Mouse (Mus musculus) liver, embryonic 13.5 days (tissue): Measurements from ENCODE around the gene Ptprcap. TPM values are rescaled to one million over a fixed set of nuclear protein-coding genes. Genes with fewer than 3 reads are reported as not detected.

Experiments
- ATAC-seq: fragments of 200-750 bp; cut with Nextera tagmentation; 2 replicates; pipeline ENCODE4 v1.8.0; 2017; ENCODE audit warnings: low read depth, mild to moderate bottlenecking, moderate number of reproducible peaks, moderate library complexity
- DNase-seq: peaks from one replicate; pipeline ENCODE4 v3.0.0; 2022
- H3K27ac ChIP-seq: fragments of 300-500 bp; sonication (generic); 2 replicates; pipeline ENCODE4 v1.5.1; 2015; ENCODE audit warnings: moderate library complexity, mild to moderate bottlenecking, inconsistent platforms
- H3K27me3 ChIP-seq: fragments of 300-500 bp; sonication (generic); 2 replicates; pipeline ENCODE4 v1.6.1; 2015; ENCODE audit warnings: mild to moderate bottlenecking, inconsistent platforms
- H3K36me3 ChIP-seq: fragments of 300-500 bp; sonication (generic); 2 replicates; pipeline ENCODE4 v1.6.1; 2015; ENCODE audit warnings: mild to moderate bottlenecking, inconsistent platforms
- H3K4me1 ChIP-seq: fragments of 300-500 bp; sonication (generic); replicated peaks from 2 replicates; pipeline ENCODE4 v1.6.1; 2015; ENCODE audit warnings: inconsistent platforms
- H3K4me2 ChIP-seq: fragments of 300-500 bp; sonication (generic); 2 replicates; pipeline ENCODE4 v1.6.1; 2015; ENCODE audit warnings: inconsistent platforms, mild to moderate bottlenecking, moderate library complexity
- H3K4me3 ChIP-seq: fragments of 300-500 bp; sonication (generic); replicated peaks from 2 replicates; pipeline ENCODE4 v1.5.1; 2015; ENCODE audit warnings: mild to moderate bottlenecking, inconsistent platforms
- H3K9ac ChIP-seq: fragments of 300-500 bp; sonication (generic); 2 replicates; pipeline ENCODE4 v1.6.1; 2015; ENCODE audit warnings: mild to moderate bottlenecking, inconsistent platforms
- H3K9me3 ChIP-seq: fragments of 300-500 bp; sonication (generic); replicated peaks from 2 replicates; pipeline ENCODE4 v1.6.1; 2016; ENCODE audit warnings: inconsistent platforms
- WGBS: fragments of 180-500 bp; shearing (Covaris S2); methylation state at CpG from one replicate; pipeline ENCODE4 v1.1.7; 2015; ENCODE audit not compliant: insufficient replicate concordance; 5-methylcytosine and 5-hydroxymethylcytosine counted together
- polyA plus RNA-seq: library from polyadenylated mRNA; unstranded; fragments of >200 nt; fragmentation: Nextera tagmentation; extraction: Ambion mirVana; gene quantifications from 2 replicates; pipeline ENCODE4 v1.2.1, GENCODE M21; 2015

Ptprcap gene
- polyA plus RNA-seq, 1 experiment from 2014 or later: 21.3 TPM

DNA sequence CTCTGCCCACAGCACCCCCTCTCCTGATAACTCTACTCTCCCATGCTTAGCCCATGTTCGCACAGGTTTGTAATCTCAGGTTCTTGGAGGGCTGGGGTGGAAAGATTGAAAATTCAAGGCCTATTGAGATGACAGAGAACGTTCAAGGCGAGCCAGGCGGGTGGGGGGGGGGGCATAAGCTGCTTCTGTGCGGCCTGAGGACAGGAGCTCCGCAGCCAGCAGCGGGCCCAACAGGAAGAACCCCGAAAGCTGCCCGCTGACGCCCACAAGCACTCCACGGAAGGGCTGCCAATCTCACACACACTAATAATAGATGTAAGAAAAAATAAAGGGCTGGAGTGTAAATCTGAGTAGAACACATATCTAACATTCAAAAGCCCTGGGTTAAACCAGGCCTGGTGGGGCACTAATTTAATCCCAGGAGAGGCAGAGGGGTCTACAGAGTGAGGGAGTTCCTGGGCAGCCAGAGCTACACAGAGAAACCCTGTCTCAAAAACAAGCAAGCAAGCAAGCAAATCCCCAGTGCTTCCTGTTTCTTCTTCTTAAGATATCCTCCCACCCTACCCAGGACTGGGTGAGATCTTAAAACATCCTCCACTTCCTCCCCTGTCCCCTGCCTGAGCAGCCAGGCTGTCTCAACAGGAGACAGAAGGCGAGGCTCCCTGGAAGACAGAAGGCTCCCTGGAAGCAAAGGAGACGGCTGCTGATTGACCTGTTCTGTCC, 50.4 kb downstream of the Ptprcap start:
- no peak overlapping the region for H3K4me2 ChIP-seq
- H3K27me3 ChIP-seq: peaks cover 50% of the 10 kb centered on the region
- no peak overlapping the region for H3K27ac ChIP-seq
- H3K9ac ChIP-seq: no peak overlapping the region
- WGBS: 19% methylated on average over 13 of the region's 13 CpGs
- no peak overlapping the region for H3K4me3 ChIP-seq
- ATAC-seq (no peak), DNase-seq (no peak)
- peaks cover 44% of the 10 kb centered on the region for H3K4me1 ChIP-seq
- H3K36me3 ChIP-seq: peaks cover 16% of the 10 kb centered on the region
- H3K9me3 ChIP-seq: no peaks in the 10 kb centered on the region

DNA sequence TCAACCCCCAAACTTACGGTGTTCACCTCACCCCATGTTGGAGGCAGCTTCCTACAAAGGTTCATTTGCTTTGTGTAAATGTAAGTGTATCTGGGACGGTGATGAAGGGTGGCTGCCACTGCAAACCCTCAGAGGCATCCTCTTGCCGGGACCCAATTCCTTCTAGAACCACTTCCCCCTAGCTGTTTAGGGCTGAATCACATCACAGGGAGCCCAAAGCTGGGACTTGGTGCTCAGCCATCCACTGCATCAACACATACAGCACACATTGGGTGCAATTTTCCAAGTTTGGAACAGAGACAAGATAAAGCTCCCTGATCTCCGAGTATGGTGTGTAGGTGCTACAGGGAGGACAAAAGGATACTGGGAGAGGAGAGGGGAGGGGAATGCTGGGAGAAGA, 51.5 kb downstream of the Ptprcap start:
- peaks cover 60% of the 10 kb centered on the region for H3K27me3 ChIP-seq
- no peak for DNase-seq
- peaks cover 33% of the 10 kb centered on the region for H3K4me1 ChIP-seq
- WGBS: 49% methylated on average over 4 of the region's 4 CpGs
- no peak for ATAC-seq
- no peak overlapping the region for H3K4me2 ChIP-seq
- H3K27ac ChIP-seq: no peak overlapping the region
- H3K36me3 ChIP-seq: peaks cover 6% of the 10 kb centered on the region
- H3K4me3 ChIP-seq: no peak overlapping the region
- no peak overlapping the region for H3K9ac ChIP-seq
- H3K9me3 ChIP-seq: no peaks in the 10 kb centered on the region

Other genes starting within 250 kb of the Ptprcap start
- 18.0 and 18.8 TPM in 2 replicates for gene Tcirg1, start 246.5 kb upstream of the Ptprcap start, polyA plus RNA-seq
- gene Ndufs8, start 240.8 kb upstream of the Ptprcap start, polyA plus RNA-seq: 189 and 217 TPM in 2 replicates
- 3.3 and 3.7 TPM in 2 replicates for gene Aldh3b1, start 223.8 kb upstream of the Ptprcap start, polyA plus RNA-seq
- gene Unc93b1, start 218.4 kb upstream of the Ptprcap start, polyA plus RNA-seq: 17.6 and 18.3 TPM in 2 replicates
- not detected in 2 replicates for gene Aldh3b3, start 195.0 kb upstream of the Ptprcap start, polyA plus RNA-seq
- 0.30 and 0.45 TPM in 2 replicates for gene Aldh3b2, start 181.3 kb upstream of the Ptprcap start, polyA plus RNA-seq
- gene Acy3, start 167.0 kb upstream of the Ptprcap start, polyA plus RNA-seq: 9.5 and 10.2 TPM in 2 replicates
- 0.47 and 0.54 TPM in 2 replicates for gene Tbx10, start 160.9 kb upstream of the Ptprcap start, polyA plus RNA-seq
- 13.8 and 15.9 TPM in 2 replicates for gene Nudt8, start 153.0 kb upstream of the Ptprcap start, polyA plus RNA-seq
- gene Gm49405, start 153.0 kb upstream of the Ptprcap start, polyA plus RNA-seq: 0.55 and 0.59 TPM in 2 replicates
- 0.80 and 0.82 TPM in 2 replicates for gene Doc2g, start 150.3 kb upstream of the Ptprcap start, polyA plus RNA-seq
- gene Ndufv1, start 140.8 kb upstream of the Ptprcap start, polyA plus RNA-seq: 171 and 174 TPM in 2 replicates
- gene Gstp1, start 115.6 kb upstream of the Ptprcap start, polyA plus RNA-seq: 629 and 652 TPM in 2 replicates
- 7.7 and 11.2 TPM in 2 replicates for gene Gstp2, start 107.6 kb upstream of the Ptprcap start, polyA plus RNA-seq
- 28.0 and 28.3 TPM in 2 replicates for gene Gstp3, start 94.0 kb upstream of the Ptprcap start, polyA plus RNA-seq
- gene Cabp2, start 72.0 kb upstream of the Ptprcap start, polyA plus RNA-seq: 0.43 and 0.67 TPM in 2 replicates
- gene Cdk2ap2, start 56.4 kb upstream of the Ptprcap start, polyA plus RNA-seq: 94.3 and 94.7 TPM in 2 replicates
- 2.8 and 3.1 TPM in 2 replicates for gene Pitpnm1, start 53.6 kb upstream of the Ptprcap start, polyA plus RNA-seq
- 37.7 and 38.9 TPM in 2 replicates for gene Aip, start 27.7 kb upstream of the Ptprcap start, polyA plus RNA-seq
- gene Gpr152, start 13.8 kb upstream of the Ptprcap start, polyA plus RNA-seq: 0.02 TPM in 1 of 2 replicates, not detected in the other
- 0.07 and 0.13 TPM in 2 replicates for gene Cabp4, start 9.6 kb upstream of the Ptprcap start, polyA plus RNA-seq
- 70.7 and 72.6 TPM in 2 replicates for gene Coro1b, start 5.0 kb upstream of the Ptprcap start, polyA plus RNA-seq
- gene Rps6kb2, start 9.8 kb downstream of the Ptprcap start, polyA plus RNA-seq: 30.0 and 34.2 TPM in 2 replicates
- gene Carns1, start 21.9 kb downstream of the Ptprcap start, polyA plus RNA-seq: 0.38 and 0.43 TPM in 2 replicates
- 3.7 TPM in 2 replicates for gene Tbc1d10c, start 37.7 kb downstream of the Ptprcap start, polyA plus RNA-seq
- 517 and 527 TPM in 2 replicates for gene Ppp1ca, start 38.5 kb downstream of the Ptprcap start, polyA plus RNA-seq
- 17.4 and 20.7 TPM in 2 replicates for gene Rad9a, start 48.1 kb downstream of the Ptprcap start, polyA plus RNA-seq
- gene Clcf1, start 60.6 kb downstream of the Ptprcap start, polyA plus RNA-seq: 0.35 and 0.46 TPM in 2 replicates
- gene AC109138.7, start 60.8 kb downstream of the Ptprcap start, polyA plus RNA-seq: not detected in 2 replicates
- gene Pold4, start 78.3 kb downstream of the Ptprcap start, polyA plus RNA-seq: 8.3 and 12.3 TPM in 2 replicates
- 1.3 and 1.7 TPM in 2 replicates for gene Ssh3, start 115.6 kb downstream of the Ptprcap start, polyA plus RNA-seq
- gene Ankrd13d, start 129.5 kb downstream of the Ptprcap start, polyA plus RNA-seq: 0.57 and 0.74 TPM in 2 replicates
- 10.1 and 10.3 TPM in 2 replicates for gene Grk2, start 152.6 kb downstream of the Ptprcap start, polyA plus RNA-seq
- 10.9 and 15.4 TPM in 2 replicates for gene Kdm2a, start 244.7 kb downstream of the Ptprcap start, polyA plus RNA-seq